Mouse (Mus musculus) spleen, postnatal 10 days (tissue): ENCODE data around the gene Rhox4d.
"Not testable (repeated sequence)": the region's sequence is repeated elsewhere in the genome, so short reads cannot be mapped to it uniquely, and the experiment has no call there.

Experiments
- DNase-seq, 2 experiments: peaks; one replicate each; pipeline ENCODE4 v3.0.0; 2021 to 2022; ENCODE audit warnings: low spot score in 2 of 2

The Rhox4d gene

GRCm38 (mm10) chrX:37514059-37514458 is at the start of gene Rhox4d:
TSS of gene Rhox4d (plus strand) at chrX:37514359.
- not testable (repeated sequence) for DNase-seq

- DNase-seq = not testable (repeated sequence)
These were observed 34.1 kb upstream of the Rhox4d start, which contains the start of gene Rhox4c for GRCm38 (mm10) chrX:37480037-37480436. TSS of gene Rhox4c (plus strand) at chrX:37480337.

DNA sequence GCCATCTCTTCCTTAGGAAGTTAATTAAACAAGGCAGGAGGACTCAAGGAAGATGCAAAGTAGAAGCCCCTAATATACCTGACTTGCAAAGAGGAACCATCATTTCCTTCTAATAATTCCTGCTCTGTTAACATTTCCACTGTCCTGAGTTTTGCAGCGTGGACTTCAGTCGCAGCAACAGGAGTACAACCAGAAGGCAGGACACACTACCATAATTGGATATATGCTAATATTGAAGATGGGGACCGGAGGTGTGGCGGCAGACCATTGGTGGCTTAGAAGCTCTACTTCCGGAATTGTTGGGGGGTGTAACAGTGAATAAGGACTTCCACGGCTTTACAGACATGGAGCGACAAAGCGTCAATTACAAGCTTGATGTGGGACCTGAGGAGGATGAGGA is 16.0 kb downstream of the Rhox4d start, which contains the start of gene Rhox2e:
Gene Rhox2e, plus strand, starts transcription at position 301 of the 400 bp plus-strand sequence.
- DNase-seq = not testable (repeated sequence)

GRCm38 (mm10) chrX:37541719-37542118 is 27.6 kb downstream of the Rhox4d start, which contains the start of gene Rhox3e:
TSS of gene Rhox3e (plus strand) at chrX:37542019.
- not testable (repeated sequence) for DNase-seq

DNA sequence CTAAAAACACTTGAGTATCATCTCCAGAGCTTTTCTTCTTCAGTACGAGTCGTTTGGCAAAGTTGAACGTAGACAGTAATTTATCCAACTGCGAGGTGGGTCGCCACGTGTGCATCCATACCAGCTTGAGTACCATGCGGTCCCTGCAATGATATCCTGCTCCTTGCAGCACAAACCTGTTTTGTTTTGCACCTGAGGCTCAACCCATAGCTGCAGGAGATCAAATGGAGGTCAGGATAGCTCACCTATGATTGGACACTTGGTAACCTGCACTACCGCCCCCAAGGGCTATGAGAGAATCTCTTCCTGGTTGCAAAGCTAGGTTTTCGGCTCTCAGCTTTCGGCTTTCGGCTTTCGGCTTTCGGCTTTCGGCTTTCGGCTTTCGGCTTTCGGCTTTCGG is 43.0 kb downstream of the Rhox4d start, which contains the start of gene Rhox4e:
Gene Rhox4e, plus strand, starts transcription at position 301 of the 400 bp plus-strand sequence.
- DNase-seq = not testable (repeated sequence)
